Mouse (Mus musculus): ENCODE data around the gene Ifna1.

Ifna1 gene

DNA sequence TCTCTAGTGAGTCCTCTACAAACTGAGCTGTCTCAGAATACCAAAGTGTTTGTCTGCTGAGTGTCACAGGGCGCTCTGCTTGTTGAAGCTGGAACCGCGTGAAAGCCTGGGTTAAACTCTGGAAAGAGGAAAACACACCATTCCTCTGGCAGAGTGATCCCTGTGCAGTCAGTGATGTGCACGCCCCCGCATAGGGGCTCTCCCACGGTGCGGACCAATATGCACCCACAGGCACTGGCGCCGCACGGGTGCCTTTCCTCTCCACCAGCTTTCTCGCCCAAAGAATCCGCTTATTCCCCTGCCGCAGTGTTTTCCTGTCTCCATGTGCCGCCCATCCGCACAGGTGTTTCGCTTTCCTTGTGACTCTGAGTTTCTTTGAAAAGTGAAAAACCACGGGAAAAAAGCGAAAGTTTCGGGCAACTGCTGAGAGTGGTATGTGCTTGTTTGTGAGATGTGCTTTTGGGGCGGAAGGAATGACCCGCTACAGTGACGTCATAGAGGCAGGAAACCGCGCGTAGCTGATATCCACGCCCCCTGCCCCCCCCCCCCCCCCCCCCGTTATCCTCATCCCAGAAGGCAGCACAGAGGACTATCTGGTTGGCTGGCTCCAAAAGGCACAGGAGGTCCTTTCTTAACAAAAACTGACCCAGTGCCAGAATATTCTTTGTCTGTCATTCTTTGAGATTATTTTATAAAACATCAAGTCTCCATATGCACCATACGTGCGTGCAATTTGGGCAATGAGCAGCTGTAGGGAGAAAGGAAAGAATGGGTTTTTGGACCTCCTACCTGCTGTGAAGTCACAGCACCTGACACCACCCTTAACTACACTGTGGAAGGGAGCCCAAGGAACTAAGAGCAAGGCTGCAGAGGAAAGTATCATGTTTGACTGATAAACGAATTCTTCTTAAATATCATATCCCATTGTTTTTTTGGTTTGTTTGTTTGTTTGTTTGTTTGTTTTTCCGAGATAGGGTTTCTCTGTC lies 18.3 kb downstream of the Ifna1 start:
- in situ Hi-C loops (cut with MboI, MseI), result loop anchor here (25.0 kb wide), 1 partner anchor 444 kb away; the partner anchor contains the start of gene Cdkn2b

DNA sequence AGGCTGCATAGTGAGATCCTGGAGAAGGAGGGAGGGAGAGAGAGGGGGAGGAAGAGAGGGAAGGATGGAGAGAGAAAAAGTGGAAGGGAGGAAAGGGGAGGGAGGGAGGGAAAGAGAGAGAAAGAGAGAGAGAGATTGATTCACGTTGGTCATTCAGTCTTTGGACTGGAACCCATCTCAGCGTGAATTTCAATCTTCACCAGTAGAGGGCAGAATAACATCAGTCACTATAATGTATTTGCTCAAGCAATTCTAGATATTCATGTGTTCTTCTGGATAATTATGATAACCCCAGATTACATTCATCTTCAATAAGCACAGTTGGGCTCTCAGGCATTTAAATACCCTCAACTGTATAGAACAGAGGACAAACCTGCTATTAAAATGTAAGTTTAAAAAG lies 22.8 kb downstream of the Ifna1 start:
- in situ Hi-C loops (cut with MboI, MseI), result loop anchor here (5.0 to 25.0 kb wide), 2 partner anchors 260 to 440 kb away; partner anchors contain the start of gene Cdkn2b

DNA sequence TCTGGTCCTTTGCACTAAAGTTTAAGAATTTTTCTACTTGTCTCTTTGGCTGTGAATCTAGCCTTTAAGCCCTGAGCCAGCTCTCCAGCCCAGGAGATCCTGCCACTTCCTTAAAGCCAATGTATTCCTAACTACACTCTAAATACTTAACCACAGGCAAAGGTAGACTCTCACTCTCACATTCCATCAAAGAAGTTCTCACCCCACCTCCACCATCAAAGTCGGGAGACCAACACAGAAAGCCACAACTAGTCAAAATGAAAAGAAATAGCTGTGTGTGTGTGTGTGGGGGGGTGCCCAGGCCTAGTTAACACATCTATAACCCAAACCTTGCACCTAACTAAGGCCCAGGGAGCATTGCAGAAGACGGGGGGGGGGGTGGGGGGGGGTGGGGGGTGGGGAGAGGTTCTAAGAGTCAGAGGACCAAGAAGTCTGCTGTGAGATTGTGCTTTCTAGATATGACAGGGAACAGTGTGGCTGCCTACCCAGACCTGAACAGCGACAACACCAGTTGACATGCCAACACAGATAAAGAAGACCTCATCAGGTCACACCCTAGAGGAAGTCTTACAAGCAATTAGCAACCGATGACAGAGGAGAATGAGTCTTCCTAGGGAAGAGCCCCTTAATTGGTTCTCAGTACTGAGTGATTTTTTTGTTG lies 25.7 kb downstream of the Ifna1 start:
- in situ Hi-C loops (cut with MboI, MseI), result no loop called here

DNA sequence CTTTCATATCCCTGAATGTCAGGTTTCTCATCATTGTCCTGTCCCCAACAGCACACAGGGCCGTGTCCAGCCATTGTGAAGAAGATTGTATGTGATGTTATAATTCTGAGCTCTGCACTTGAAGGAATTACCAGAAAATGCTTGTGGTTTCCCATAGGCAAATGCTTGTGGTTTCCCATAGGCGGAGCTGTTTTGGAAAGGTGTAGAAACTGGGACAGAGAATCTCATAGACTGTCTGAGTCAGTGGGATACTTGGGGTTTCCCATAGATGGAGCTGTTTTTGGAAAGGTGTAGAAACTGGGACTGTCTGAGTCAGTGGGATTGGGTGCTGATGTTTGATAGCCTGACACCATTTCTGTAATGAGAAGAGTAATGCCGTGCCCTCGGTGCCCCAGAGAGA lies 26.6 kb downstream of the Ifna1 start:
- in situ Hi-C loops (cut with MboI, MseI), result no loop called here

DNA sequence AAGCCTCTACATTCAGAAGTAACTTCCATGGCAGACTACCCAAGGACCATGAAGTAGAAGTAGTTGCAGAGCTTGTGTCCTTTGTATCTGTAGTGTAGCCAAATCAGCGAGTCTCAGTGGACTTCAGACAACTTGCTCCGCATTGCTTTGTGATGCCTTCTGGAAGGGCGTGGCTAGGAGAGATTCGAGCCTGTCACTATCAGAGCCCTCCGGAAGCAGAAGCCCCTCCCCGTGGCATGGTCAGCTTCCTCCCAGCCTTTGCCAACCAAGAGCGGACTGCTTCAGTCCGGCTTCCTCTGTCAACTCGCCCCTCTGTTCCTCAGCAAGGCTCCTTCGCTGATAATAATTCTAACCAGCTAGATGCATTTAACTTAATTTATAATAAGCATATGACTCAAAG lies 28.4 kb downstream of the Ifna1 start:
- in situ Hi-C loops (cut with MboI, MseI), result no loop called here

DNA sequence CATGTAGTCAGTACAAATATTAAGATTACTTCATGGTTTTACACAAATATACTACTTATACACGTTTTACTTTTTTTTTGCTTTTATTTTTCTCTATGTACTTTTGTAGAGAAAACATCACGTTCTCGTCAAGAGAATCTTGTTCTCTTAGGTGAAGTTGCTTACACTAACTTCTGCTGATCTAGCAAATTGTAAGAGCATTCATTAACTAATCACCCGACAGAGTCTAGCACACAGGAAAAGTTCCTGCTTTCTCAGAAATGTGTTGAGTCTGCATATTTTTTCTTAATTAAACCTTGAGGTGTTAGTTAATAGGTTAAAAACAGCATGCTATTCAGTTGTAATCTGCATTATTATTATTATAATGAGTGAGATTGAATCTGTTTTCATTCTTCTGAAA lies 28.9 kb downstream of the Ifna1 start:
- in situ Hi-C loops (cut with MboI, MseI), result no loop called here

DNA sequence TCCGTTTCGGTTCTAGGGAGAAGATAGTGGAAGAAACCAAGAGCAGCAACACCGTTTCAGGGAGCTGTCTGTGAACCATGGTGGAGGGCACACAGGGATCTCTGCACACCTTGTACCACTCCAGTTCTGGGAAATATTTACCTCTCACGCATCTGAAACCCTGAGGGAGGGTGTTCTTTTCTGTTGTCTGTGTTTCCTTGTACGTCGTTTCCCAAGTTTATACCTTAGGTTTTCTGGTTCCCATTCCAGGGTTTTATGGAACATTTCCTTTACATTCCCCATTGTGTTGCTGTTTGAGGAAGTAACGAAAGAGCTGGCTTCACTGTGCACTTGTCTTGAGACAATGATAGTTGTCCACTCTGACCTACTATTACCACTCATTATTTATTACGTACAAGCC lies 30.2 kb downstream of the Ifna1 start, which contains the start of gene Ifne:
TSS of gene Ifne (minus strand) at position 101 of the 400 bp plus-strand sequence.
- in situ Hi-C loops (cut with MboI, MseI), result loop anchor here (10.0 kb wide), 1 partner anchor 645 kb away; no protein-coding TSS in a partner anchor

DNA sequence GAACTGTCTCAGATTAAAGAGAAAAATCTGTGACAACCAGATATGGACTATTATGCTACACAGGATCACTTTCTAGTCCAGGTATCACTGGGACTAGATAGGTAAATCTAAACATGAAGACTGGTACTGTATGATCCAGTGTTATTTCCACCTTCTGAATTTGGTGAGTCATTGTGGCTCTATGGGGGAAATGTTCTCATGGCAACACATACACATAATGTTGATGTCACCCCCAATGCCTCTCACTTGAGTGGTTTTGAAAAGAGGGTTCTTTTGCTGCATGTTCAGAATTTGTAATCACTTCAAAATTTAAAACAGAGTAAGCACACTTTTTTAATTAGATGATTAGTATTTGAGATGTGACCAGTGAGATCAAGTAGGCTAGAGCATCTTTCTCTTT lies 38.3 kb downstream of the Ifna1 start:
- in situ Hi-C loops (cut with MboI, MseI), result loop anchor here (10.0 kb wide), 1 partner anchor 637 kb away; no protein-coding TSS in a partner anchor

DNA sequence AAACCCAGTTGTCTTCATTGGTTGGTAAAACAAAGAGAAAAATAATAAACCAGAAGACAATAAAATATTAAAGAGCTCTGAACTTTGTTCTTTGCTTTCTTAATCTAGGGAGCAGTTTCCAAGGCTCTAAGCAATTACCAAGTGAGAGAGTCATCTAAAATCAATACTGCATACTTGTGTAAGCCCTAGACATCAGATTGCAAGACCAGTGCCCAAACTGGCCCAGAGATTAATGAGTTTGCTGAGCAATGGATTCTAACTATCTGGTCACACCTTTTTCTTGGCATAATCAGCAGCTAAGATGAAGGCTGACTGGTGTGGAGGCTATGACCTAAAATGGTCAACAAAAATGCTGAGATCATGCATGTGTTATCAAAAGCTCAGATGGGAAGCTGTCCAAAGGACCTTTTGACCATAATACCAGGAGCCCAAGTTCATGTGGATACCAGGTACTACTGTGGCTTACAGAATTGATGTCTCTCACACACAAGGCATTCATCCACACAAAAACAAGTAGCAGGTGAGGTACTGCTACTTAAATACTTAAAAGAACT lies 43.4 kb downstream of the Ifna1 start:
- in situ Hi-C loops (cut with MboI, MseI), result no loop called here

Measured in regulatory T cell (primary cell).